Mouse (Mus musculus) stomach, postnatal 0 days (tissue): ENCODE measurements around the gene Gnat2. TPM values are rescaled to one million over a fixed set of nuclear protein-coding genes. Genes with fewer than 3 reads are reported as not detected.

Source experiments
- ATAC-seq: fragments of 200-750 bp; cut with Nextera tagmentation; 2 replicates; pipeline ENCODE4 v1.8.0; 2017; ENCODE audit not compliant: low FRiP score, low TSS enrichment
- DNase-seq: peaks from one replicate; pipeline ENCODE4 v3.0.0-alpha.2; 2016; ENCODE audit warnings: low spot score
- H3K27ac ChIP-seq: fragments of 300-500 bp; sonication (generic); replicated peaks from 2 replicates; pipeline ENCODE4 v1.5.1; 2014; ENCODE audit warnings: mild to moderate bottlenecking, control low read depth
- H3K27me3 ChIP-seq: fragments of 300-500 bp; sonication (generic); 2 replicates; pipeline ENCODE4 v1.6.1; 2014; ENCODE audit warnings: low read length; ENCODE audit not compliant: control insufficient read depth, insufficient read depth
- H3K36me3 ChIP-seq: fragments of 300-500 bp; sonication (generic); 2 replicates; pipeline ENCODE4 v1.6.1; 2014; ENCODE audit warnings: low read length, mixed read lengths; ENCODE audit not compliant: control insufficient read depth, insufficient read depth
- H3K4me1 ChIP-seq: fragments of 300-500 bp; sonication (generic); replicated peaks from 2 replicates; pipeline ENCODE4 v1.6.1; 2014; ENCODE audit warnings: antibody characterized with exemption; ENCODE audit not compliant: control insufficient read depth, insufficient read depth
- H3K4me2 ChIP-seq: fragments of 300-500 bp; sonication (generic); replicated peaks from 2 replicates; pipeline ENCODE4 v1.6.1; 2014; ENCODE audit warnings: low read depth, mild to moderate bottlenecking, control low read depth, moderate library complexity
- H3K4me3 ChIP-seq: fragments of 300-500 bp; sonication (generic); 2 replicates; pipeline ENCODE4 v1.5.1; 2014; ENCODE audit warnings: low read depth, low read length, control low read depth
- H3K9ac ChIP-seq: fragments of 300-500 bp; sonication (generic); 2 replicates; pipeline ENCODE4 v1.6.1; 2014; ENCODE audit warnings: mild to moderate bottlenecking, low read length, control low read depth, mixed read lengths
- H3K9me3 ChIP-seq: fragments of 300-500 bp; sonication (generic); 2 replicates; pipeline ENCODE4 v1.6.1; 2016; ENCODE audit warnings: low read length; ENCODE audit not compliant: control insufficient read depth
- CTCF ChIP-seq: IDR thresholded peaks from 2 replicates; pipeline ENCODE4 v1.5.1; 2016; ENCODE audit warnings: antibody characterized with exemption, low read depth, mild to moderate bottlenecking, moderate library complexity
- EP300 ChIP-seq: optimal IDR thresholded peaks from 2 replicates; pipeline ENCODE3; 2016; ENCODE audit warnings: antibody characterized with exemption
- WGBS: fragments of 180-500 bp; shearing (Covaris S2); extraction: QIAGEN DNeasy Blood & Tissue Kit; methylation state at CpG from one replicate; pipeline ENCODE4 v1.1.7; 2014; 5-methylcytosine and 5-hydroxymethylcytosine counted together
- polyA plus RNA-seq: library from polyadenylated mRNA; unstranded; fragments of >200 nt; fragmentation: Nextera tagmentation; extraction: Ambion mirVana; gene quantifications from 2 replicates; pipeline ENCODE4 v1.2.1, GENCODE M21; 2015

Gnat2 gene
- polyA plus RNA-seq, 1 experiment from 2014 or later = 0.59 TPM

DNA sequence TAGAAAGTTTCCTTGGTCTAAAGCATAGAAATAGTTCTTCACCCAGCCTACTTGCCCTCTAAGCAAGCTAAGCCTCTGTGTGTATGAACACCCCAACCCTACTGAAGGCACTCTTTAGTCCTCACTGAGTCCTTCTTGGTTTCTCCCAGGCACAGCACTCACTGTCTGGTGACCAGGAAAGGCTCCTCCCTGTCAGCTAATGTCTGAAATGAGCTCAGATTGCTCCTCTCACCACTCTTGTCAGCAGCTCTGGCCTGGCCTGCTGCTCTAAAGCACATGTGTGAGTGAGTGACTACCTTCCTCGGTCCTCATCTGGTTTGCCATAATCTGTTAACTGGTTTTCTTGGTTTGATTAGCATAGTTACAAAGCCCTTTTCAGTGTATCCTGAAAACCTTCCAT is 39.2 kb downstream of the Gnat2 start:
- ATAC-seq = no peak
- no peak for DNase-seq
- 0 out of 2 replicates have a peak overlapping the region, but pooled peaks have one; percentile 49 for H3K27ac ChIP-seq
- H3K9ac ChIP-seq = no peak overlapping the region
- H3K27me3 ChIP-seq = no peaks in the 10 kb centered on the region
- 76% methylated on average over 1 of the region's 1 CpGs for WGBS
- H3K9me3 ChIP-seq = no peaks in the 10 kb centered on the region
- TF ChIP-seq EP300 (no peak), CTCF (no peak)
- H3K4me1 ChIP-seq = 0 out of 2 replicates have a peak, but pooled peaks cover 2% of the 10 kb centered on the region
- no peaks in the 10 kb centered on the region for H3K36me3 ChIP-seq
- H3K4me3 ChIP-seq = no peak overlapping the region
- no peak overlapping the region for H3K4me2 ChIP-seq

DNA sequence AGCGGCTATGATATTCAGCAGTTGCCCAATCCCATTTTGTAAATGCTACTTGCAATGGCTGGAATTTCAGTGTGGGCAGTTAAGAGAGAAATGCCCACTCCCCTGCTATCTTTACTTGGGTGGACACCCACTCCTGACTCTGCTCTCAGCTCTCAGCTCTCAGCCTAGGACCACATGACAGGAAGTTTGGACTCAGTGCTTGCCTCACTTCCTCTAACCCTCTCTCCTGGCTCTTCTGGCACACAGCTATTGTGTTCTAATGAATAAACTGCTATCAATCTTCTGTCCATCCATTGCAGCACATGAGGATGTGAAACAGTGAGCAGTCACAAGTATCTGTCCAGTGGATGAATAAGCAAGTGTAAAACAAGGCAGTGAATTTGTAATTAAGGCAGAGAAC is 39.9 kb downstream of the Gnat2 start:
- 0 out of 2 replicates have a peak, but pooled peaks cover 2% of the 10 kb centered on the region for H3K4me1 ChIP-seq
- no peak overlapping the region for H3K4me2 ChIP-seq
- H3K9ac ChIP-seq = no peak overlapping the region
- no peaks in the 10 kb centered on the region for H3K9me3 ChIP-seq
- no peaks in the 10 kb centered on the region for H3K27me3 ChIP-seq
- H3K4me3 ChIP-seq = no peak overlapping the region
- H3K36me3 ChIP-seq = no peaks in the 10 kb centered on the region
- 0 out of 2 replicates have a peak overlapping the region, but pooled peaks have one; percentile 49 for H3K27ac ChIP-seq
- WGBS = 83% methylated on average over 1 of the region's 1 CpGs
- TF ChIP-seq EP300 (no peak), CTCF (no peak)
- no peak for DNase-seq
- no peak for ATAC-seq

DNA sequence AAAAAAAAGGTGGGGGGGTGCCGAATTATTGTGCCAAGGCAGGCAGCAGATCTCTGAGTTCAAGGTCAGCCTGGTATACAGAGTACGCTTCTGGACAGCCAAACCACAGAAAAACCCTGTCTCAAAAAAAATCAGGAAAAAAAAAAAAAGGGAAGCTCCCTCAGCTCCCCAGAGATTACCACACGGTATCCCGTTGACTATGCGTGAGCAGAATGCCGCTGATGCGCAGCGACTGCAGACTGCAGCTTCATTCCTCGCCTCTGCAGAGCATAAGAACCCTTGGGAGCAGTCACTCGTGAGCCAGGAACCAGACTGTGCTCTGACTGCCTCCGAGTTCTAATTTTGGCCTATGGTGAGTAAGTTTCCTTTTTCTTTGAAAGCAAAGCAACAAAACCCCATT is 42.1 kb downstream of the Gnat2 start:
- Histone ChIP-seq H3K27me3 (no peaks in the 10 kb centered on the region), H3K27ac (no peak overlapping the region), H3K4me2 (no peak overlapping the region), H3K36me3 (no peaks in the 10 kb centered on the region), H3K9me3 (no peaks in the 10 kb centered on the region), H3K4me1 (0 out of 2 replicates have a peak, but pooled peaks cover 2% of the 10 kb centered on the region), H3K9ac (no peak overlapping the region), H3K4me3 (no peak overlapping the region)
- WGBS = 80% methylated on average over 11 of the region's 11 CpGs
- TF ChIP-seq CTCF = no peak
- DNase-seq (no peak), ATAC-seq (no peak)

DNA sequence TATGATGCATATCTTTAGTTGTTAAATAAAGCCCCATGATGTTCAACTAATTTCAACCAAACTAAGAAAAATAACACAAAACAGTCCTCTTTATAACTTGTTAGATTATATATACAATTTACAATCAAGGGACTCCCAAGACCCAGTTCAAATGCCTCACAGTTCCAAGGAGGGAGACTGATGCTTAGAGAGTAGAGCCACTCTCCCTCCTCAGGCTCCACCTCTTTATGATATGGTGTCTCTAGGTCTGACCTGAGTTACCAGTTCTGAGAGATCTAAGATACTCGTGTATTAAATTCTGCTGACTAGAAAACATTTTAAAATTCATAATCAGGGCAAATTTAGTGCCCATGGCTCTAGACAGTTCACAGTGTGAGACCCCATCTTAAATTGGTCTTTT is 46.5 kb downstream of the Gnat2 start:
- H3K9ac ChIP-seq = no peak overlapping the region
- TF ChIP-seq EP300 (no peak), CTCF (no peak)
- no peak for DNase-seq
- WGBS = 63% methylated on average over 1 of the region's 1 CpGs
- no peak for ATAC-seq
- no peak overlapping the region for H3K4me2 ChIP-seq
- H3K4me3 ChIP-seq = no peak overlapping the region
- no peaks in the 10 kb centered on the region for H3K27me3 ChIP-seq
- no peaks in the 10 kb centered on the region for H3K9me3 ChIP-seq
- no peaks in the 10 kb centered on the region for H3K36me3 ChIP-seq
- H3K27ac ChIP-seq = no peak overlapping the region
- H3K4me1 ChIP-seq = no peaks in the 10 kb centered on the region

DNA sequence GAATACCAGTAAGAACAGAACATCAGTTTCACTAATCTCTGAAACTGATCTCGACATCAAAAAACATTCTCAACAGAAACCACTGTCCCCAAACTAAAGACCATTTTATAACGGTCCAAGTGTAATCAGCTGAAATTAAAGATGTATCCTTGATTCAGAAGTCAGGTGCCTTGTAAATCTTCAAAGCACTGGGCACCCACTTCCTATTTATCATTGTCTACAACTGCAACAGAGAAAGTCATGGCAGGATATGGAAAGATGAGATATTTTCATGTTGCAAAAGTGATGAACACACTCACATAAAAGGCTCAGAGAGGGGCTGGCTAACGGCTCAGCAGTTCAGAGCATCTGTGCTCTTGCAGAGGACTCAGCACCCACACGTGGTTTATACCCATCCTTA is 48.2 kb downstream of the Gnat2 start:
- Histone ChIP-seq H3K27ac (no peak overlapping the region), H3K4me1 (no peaks in the 10 kb centered on the region; the same call in 1 of the 2 replicates), H3K9me3 (no peaks in the 10 kb centered on the region), H3K27me3 (no peaks in the 10 kb centered on the region), H3K4me3 (no peak overlapping the region), H3K4me2 (no peak overlapping the region), H3K36me3 (no peaks in the 10 kb centered on the region), H3K9ac (no peak overlapping the region)
- DNase-seq (no peak), ATAC-seq (no peak)
- TF ChIP-seq CTCF (no peak), EP300 (no peak)
- WGBS = 82% methylated on average over 4 of the region's 4 CpGs

DNA sequence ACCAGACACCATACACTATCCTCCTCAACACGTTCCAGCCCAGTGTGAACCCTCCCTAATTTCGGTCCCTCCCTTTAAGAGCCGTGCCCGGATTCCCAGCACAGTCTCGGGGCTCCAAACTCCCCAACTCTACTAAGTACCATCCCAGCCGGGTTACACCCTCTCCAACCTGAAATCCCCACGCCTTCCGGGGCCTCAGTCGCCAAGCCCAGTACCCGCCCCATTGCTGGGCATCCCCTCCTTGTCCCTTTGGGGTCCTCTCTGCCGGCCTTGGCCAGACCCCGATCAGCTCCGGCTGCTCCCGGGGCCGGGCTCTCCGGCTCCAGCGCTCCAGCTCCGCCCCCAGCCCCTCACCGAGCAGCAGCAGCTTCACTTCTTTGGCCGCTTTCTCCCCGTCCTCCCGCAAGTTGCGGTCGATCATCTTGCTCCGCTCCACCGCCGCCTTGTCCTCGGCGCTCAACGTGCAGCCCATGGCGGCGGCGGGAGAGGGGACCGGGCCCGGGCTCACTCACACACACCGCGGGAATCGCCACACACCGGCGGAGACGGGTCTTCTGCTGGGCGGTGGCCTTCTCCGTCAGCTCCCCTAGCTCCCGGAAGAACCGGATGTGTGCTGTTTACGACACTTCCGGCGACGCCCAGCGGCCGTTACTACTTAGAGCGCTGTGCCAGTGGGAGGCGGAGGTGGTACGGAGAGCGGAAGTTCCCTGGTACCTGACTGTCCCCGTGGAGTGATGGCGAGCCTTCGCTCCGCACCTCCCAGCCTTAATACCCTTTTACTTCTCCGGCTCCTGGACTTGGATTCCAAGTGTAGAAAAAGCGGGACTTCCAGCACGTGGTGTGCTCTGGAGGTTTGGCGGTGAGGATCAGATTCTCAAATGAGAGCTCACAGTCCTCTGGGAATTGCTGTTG is 53.2 kb downstream of the Gnat2 start, which contains the start of gene Gnai3:
TSS of gene Gnai3 (minus strand) at position 613 of the 912 bp plus-strand sequence.
- H3K9ac ChIP-seq = peak within 1 kb of the TSS; percentile 95
- H3K9me3 ChIP-seq = no peaks in the 10 kb centered on the region
- ATAC-seq (peak; percentile 94), DNase-seq (peak; percentile 94)
- no peaks in the 10 kb centered on the region for H3K36me3 ChIP-seq
- TF ChIP-seq CTCF (peak; percentile 44), EP300 (no peak)
- peak within 1 kb of the TSS; percentile 97 for H3K27ac ChIP-seq
- under 1% methylated on average over 63 of the region's 63 CpGs for WGBS
- no peaks in the 10 kb centered on the region for H3K27me3 ChIP-seq
- H3K4me3 ChIP-seq = peak within 1 kb of the TSS; percentile 98
- H3K4me2 ChIP-seq = peak within 1 kb of the TSS; percentile 76
- H3K4me1 ChIP-seq = no peaks in the 10 kb centered on the region; the same call in 1 of the 2 replicates
